Mouse (Mus musculus) heart, embryonic 13.5 days (tissue): ENCODE data around the gene Tmem41b. TPM values are rescaled to one million over a fixed set of nuclear protein-coding genes. Genes with fewer than 3 reads are reported as not detected.
"Not testable (repeated sequence)": the region's sequence is repeated elsewhere in the genome, so short reads cannot be mapped to it uniquely, and the experiment has no call there.

ENCODE experiments used
- ATAC-seq: fragments of 200-750 bp; cut with Nextera tagmentation; 2 replicates; pipeline ENCODE4 v1.8.0; 2017; ENCODE audit warnings: moderate TSS enrichment; ENCODE audit not compliant: insufficient number of reproducible peaks, low FRiP score, low TSS enrichment; ENCODE audit errors: extremely low read depth
- H3K27ac ChIP-seq: fragments of 300-500 bp; sonication (generic); replicated peaks from 2 replicates; pipeline ENCODE4 v1.5.1; 2015; ENCODE audit warnings: moderate library complexity, mild to moderate bottlenecking, inconsistent platforms
- H3K27me3 ChIP-seq: fragments of 300-500 bp; sonication (generic); replicated peaks from 2 replicates; pipeline ENCODE4 v1.6.1; 2015; ENCODE audit warnings: mild to moderate bottlenecking, inconsistent platforms
- H3K36me3 ChIP-seq: fragments of 300-500 bp; sonication (generic); 2 replicates; pipeline ENCODE4 v1.6.1; 2015; ENCODE audit warnings: mild to moderate bottlenecking, inconsistent platforms
- H3K4me1 ChIP-seq: fragments of 300-500 bp; sonication (generic); 2 replicates; pipeline ENCODE4 v1.6.1; 2015; ENCODE audit warnings: inconsistent platforms
- H3K4me2 ChIP-seq: fragments of 300-500 bp; sonication (generic); 2 replicates; pipeline ENCODE4 v1.6.1; 2015; ENCODE audit warnings: inconsistent platforms, mild to moderate bottlenecking, moderate library complexity
- H3K4me3 ChIP-seq: fragments of 300-500 bp; sonication (generic); 2 replicates; pipeline ENCODE4 v1.5.1; 2015; ENCODE audit warnings: moderate library complexity, mild to moderate bottlenecking, inconsistent platforms
- H3K9ac ChIP-seq: fragments of 300-500 bp; sonication (generic); 2 replicates; pipeline ENCODE4 v1.6.1; 2015; ENCODE audit warnings: inconsistent platforms, mild to moderate bottlenecking, moderate library complexity
- H3K9me3 ChIP-seq: fragments of 300-500 bp; sonication (generic); 2 replicates; pipeline ENCODE4 v1.6.1; 2016; ENCODE audit warnings: inconsistent platforms
- WGBS: fragments of 180-500 bp; shearing (Covaris S2); methylation state at CpG from one replicate; pipeline ENCODE4 v1.1.7; 2015; ENCODE audit warnings: mixed read lengths; 5-methylcytosine and 5-hydroxymethylcytosine counted together
- polyA plus RNA-seq: library from polyadenylated mRNA; unstranded; fragments of >200 nt; fragmentation: Nextera tagmentation; extraction: Ambion mirVana; gene quantifications from 2 replicates; pipeline ENCODE4 v1.2.1, GENCODE M21; 2015

The Tmem41b gene
- 42.6 and 47.7 TPM in 2 replicates for polyA plus RNA-seq

DNA sequence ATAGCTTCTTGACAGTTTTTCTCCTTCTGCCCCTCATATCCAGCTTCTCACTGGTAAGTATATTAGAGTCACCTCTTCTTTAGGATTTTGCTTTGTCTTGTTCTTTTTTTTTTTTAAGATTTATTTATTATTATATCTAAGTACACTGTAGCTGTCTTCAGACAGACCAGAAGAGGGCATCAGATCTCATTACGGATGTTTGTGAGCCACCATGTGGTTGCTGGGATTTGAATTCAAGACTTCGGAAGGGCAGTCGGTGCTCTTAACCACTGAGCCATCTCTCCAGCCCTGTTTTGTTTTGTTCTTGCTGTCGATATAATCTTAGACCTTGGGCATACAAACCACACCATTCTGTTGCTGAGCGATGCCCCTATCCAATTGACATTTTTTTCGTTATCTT lies at the start of gene Tmem41b:
Tmem41b (minus strand) TSS at position 155 of the 400 bp plus-strand sequence.
- H3K27ac ChIP-seq: peak within 1 kb of the TSS; percentile 90
- H3K4me1 ChIP-seq: peaks cover 16% of the 10 kb centered on the region
- WGBS: 38% methylated on average over 6 of the region's 6 CpGs
- H3K4me3 ChIP-seq: peak within 1 kb of the TSS; percentile 64
- H3K4me2 ChIP-seq: peak within 1 kb of the TSS; percentile 72
- H3K9me3 ChIP-seq, ATAC-seq, H3K27me3 ChIP-seq: not testable (repeated sequence)
- peak within 1 kb of the TSS; percentile 84 for H3K9ac ChIP-seq
- H3K36me3 ChIP-seq: peaks cover 22% of the 10 kb centered on the region

DNA sequence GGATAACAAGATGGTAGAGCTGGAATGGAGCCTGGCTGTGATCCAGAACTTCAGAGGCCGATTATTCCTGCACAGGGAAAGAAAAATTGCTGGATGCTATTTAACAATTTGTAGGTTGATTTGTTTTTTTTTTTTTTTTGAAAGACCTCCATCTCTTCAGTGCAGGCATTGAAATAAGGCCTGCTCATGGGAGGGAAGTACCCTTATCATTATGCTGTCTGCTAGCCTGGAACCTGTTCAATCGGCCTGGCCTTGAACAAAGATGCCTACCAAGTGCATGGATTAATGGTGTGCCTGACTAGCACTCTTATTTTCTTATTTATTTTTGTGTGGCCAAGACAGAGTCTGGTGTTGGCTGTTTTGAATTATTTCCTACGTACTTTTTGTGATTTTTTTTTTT lies 43.6 kb upstream of the Tmem41b start:
- peaks cover 6% of the 10 kb centered on the region for H3K4me1 ChIP-seq
- H3K27me3 ChIP-seq: no peaks in the 10 kb centered on the region
- no peak overlapping the region for H3K27ac ChIP-seq
- 75% methylated on average over 3 of the region's 3 CpGs for WGBS
- no peak overlapping the region for H3K9ac ChIP-seq
- H3K4me2 ChIP-seq: no peak overlapping the region
- peaks cover 72% of the 10 kb centered on the region for H3K36me3 ChIP-seq
- H3K4me3 ChIP-seq: no peak overlapping the region
- no peak for ATAC-seq
- no peaks in the 10 kb centered on the region for H3K9me3 ChIP-seq

DNA sequence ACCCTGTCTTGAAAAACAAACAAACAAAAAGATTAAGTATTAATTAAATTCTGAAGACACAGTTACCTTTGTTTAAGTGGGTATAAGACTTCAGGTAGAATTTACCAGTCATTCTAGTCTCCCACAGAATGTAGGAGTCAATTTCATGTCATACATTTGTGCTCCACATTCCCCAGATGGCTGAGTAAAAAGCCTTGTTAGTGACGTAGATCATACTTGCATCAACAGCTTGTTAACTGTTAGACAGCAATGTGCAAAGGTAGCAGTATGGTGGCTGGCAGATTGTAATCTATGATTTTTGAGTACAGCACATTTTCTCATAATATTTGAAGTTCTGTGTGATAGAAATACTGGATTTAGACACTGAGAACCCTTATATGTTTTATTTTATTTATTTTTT lies 42.1 kb upstream of the Tmem41b start:
- Histone ChIP-seq H3K9me3 (no peaks in the 10 kb centered on the region; the same call in 1 of the 2 replicates), H3K4me3 (no peak overlapping the region), H3K27me3 (no peaks in the 10 kb centered on the region), H3K4me2 (no peak overlapping the region), H3K27ac (no peak overlapping the region), H3K36me3 (peaks cover 69% of the 10 kb centered on the region), H3K9ac (no peak overlapping the region), H3K4me1 (no peaks in the 10 kb centered on the region)
- ATAC-seq: no peak
- WGBS: 70% methylated on average over 1 of the region's 1 CpGs

DNA sequence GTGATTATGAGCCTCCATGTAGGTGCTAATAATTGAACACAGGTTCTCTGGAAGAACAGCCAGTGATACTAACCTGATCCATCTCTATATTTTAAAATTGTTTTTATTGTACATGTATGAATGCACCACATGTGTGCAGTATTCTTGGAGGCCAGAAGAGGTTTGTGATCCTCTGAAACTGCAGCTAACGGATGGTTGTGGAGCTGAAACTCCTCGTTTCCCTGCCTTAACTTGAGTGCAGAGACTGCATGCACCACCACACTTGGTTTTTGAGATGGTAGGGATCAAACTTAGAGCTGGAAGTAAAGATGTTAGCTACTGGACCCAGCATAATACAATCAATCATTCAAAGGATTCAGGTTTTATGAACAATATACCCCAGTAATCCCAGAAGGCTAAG lies 39.9 kb upstream of the Tmem41b start:
- H3K9me3 ChIP-seq: no peaks in the 10 kb centered on the region; the same call in 1 of the 2 replicates
- H3K36me3 ChIP-seq: peaks cover 46% of the 10 kb centered on the region
- no peak for ATAC-seq
- H3K4me2 ChIP-seq: no peak overlapping the region
- H3K4me3 ChIP-seq: no peak overlapping the region
- no peak overlapping the region for H3K9ac ChIP-seq
- no peaks in the 10 kb centered on the region for H3K27me3 ChIP-seq
- no peak overlapping the region for H3K27ac ChIP-seq
- peaks cover 1% of the 10 kb centered on the region; the same call in 1 of the 2 replicates for H3K4me1 ChIP-seq
- WGBS: 73% methylated on average over 2 of the region's 2 CpGs

DNA sequence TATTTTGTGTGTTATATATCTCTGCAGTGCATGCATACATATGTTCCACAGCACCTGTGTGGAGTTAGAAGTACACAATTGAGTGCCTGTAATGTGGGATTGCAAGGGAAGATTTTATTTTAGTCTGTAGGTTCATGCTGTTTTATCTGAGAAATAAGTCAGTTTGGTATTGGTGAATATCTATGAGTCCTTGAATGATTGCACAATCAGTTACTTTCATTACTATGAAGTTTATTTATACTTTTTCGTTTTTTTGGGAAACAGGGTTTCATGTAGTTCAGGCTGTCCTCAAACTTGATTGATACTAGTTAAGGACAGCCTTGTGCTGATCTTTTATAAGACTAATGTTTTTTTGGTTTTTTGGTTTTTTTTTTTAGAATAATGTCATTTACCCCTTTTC lies 36.8 kb upstream of the Tmem41b start:
- Histone ChIP-seq H3K9me3 (no peaks in the 10 kb centered on the region; the same call in 1 of the 2 replicates), H3K4me3 (no peak overlapping the region), H3K36me3 (peaks cover 24% of the 10 kb centered on the region), H3K4me2 (no peak overlapping the region), H3K9ac (no peak overlapping the region), H3K4me1 (peaks cover 20% of the 10 kb centered on the region), H3K27me3 (no peaks in the 10 kb centered on the region), H3K27ac (no peak overlapping the region)
- ATAC-seq: no peak
- 85% methylated on average over 1 of the region's 1 CpGs for WGBS

DNA sequence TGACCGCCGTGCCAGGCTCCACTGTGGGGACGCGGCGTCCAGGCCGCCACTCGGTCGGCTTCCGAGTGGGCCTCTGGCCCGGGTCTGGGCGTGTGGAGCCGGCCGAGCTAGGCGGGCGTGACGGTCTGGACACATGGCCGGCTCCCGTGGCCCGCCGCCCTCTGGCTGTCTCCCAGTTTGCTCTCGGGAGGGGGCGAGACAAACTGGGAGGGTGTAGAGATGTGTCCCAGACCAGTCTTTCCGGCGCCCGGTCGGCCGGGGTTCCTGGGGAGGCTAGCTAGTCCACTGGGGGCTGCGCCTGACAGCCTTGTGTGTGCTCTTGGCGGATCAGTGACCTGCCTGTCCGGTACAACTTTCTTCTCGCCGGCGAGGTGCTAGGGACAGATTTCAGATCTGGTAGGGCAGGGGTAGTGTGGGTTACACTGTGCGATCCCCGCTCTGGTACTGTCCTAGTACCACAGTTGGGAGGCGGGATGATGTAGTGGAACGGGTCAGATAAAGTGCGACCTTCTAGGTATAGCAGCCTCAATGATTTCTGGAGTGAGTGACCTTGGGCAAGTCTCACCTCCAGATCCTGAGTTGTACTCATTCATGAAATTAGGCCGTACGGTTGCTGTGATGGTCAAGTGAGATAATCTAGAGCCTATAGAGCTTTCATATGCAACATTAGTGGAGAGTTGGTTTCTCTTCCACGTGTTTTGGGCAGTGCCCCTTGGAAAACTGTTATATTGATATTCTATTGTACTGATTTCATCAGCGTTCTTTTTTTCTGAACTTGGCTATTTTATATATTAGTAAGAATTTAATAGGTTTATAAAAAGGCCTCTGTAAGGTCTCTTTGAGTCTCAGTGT lies 32.1 kb upstream of the Tmem41b start:
- WGBS: under 1% methylated on average over 42 of the region's 42 CpGs

DNA sequence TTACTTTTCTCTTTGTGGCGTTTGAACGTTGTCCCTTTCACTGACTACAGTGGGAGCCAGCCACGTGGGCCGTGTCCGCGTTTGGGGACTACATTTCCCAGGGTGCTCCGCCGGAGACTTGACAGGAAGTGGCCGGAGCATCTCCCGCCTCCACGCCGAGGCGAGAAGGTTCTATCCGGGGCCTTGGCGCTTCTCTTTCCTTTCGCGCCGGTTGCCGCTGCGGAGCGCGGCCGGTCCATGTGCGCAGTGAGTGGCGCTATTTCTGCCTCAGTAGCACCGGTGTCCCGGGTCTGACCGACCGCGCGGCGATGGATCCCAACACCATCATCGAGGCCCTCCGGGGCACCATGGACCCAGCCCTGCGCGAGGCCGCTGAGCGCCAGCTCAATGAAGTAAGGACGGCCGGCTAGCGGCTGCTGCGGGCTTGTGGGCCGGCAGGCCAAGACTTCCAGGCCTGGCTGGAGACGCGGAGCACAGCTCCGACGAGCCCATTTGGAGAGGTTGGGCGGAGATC lies 31.4 kb upstream of the Tmem41b start, which contains the start of gene Ipo7:
Ipo7 (plus strand) TSS at position 158 of the 514 bp plus-strand sequence.
- Histone ChIP-seq H3K4me1 (peaks cover 20% of the 10 kb centered on the region), H3K4me3 (peak within 1 kb of the TSS; percentile 98), H3K27ac (peak within 1 kb of the TSS; percentile 95), H3K4me2 (peak within 1 kb of the TSS; percentile 84), H3K9ac (peak within 1 kb of the TSS; percentile 98), H3K9me3 (no peaks in the 10 kb centered on the region), H3K27me3 (no peaks in the 10 kb centered on the region), H3K36me3 (no peaks in the 10 kb centered on the region)
- ATAC-seq: peak; percentile 88
- WGBS: under 1% methylated on average over 48 of the region's 48 CpGs

More for the DNA sequence above, 32.1 kb upstream of the Tmem41b start:
- Histone ChIP-seq H3K9ac (peak overlapping the region; percentile 98), H3K36me3 (0 out of 2 replicates have a peak, but pooled peaks cover under 1% of the 10 kb centered on the region), H3K9me3 (no peaks in the 10 kb centered on the region), H3K4me1 (peaks cover 20% of the 10 kb centered on the region), H3K4me2 (peak overlapping the region; percentile 84), H3K27me3 (no peaks in the 10 kb centered on the region), H3K27ac (peak overlapping the region; percentile 95), H3K4me3 (peak overlapping the region; percentile 98)
- peak; percentile 56 for ATAC-seq

DNA sequence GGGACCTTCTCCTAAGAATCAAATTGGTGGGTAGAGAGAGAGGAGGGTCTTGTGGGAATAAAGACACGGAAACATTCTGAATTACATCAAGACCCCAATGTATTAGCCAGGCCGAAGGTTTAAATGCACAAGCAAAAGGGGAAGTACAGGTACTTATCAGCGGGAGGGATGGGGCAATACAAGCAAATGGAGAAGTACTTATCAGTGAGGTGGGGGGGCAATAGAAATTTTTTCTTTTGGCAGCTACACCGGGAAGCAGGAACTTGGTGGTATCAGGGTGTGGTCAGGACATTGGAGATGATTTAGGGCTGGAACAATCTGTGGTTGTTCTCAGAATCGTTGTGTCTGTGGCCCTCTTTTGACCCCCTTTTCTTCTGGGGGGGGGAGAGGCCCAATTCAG lies 27.5 kb upstream of the Tmem41b start:
- Histone ChIP-seq H3K27ac (no peak overlapping the region), H3K4me1 (0 out of 2 replicates have a peak, but pooled peaks cover 3% of the 10 kb centered on the region), H3K27me3 (no peaks in the 10 kb centered on the region), H3K4me2 (no peak overlapping the region), H3K36me3 (no peaks in the 10 kb centered on the region), H3K9ac (no peak overlapping the region), H3K4me3 (no peak overlapping the region), H3K9me3 (no peaks in the 10 kb centered on the region)
- WGBS: 67% methylated on average over 5 of the region's 5 CpGs
- ATAC-seq: no peak

DNA sequence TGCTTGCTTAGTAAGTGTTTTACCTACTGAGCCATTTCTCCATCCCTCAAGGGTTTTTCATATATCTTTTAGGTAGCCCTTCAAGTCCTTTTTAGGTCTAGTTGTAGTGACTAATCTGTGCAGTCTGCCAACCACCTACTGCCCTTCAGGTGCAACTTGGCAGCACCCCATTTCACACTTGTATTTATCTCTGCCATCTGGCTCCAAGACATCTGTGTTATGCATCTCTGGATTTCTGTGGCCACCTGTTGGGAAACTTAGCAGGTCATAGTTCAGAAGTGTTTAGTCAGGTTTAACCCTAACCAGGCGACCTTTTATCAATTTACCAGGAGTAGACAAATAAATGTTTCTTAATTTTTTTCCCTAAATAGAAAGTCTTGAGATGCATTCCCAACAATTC lies 24.7 kb upstream of the Tmem41b start:
- no peak for ATAC-seq

DNA sequence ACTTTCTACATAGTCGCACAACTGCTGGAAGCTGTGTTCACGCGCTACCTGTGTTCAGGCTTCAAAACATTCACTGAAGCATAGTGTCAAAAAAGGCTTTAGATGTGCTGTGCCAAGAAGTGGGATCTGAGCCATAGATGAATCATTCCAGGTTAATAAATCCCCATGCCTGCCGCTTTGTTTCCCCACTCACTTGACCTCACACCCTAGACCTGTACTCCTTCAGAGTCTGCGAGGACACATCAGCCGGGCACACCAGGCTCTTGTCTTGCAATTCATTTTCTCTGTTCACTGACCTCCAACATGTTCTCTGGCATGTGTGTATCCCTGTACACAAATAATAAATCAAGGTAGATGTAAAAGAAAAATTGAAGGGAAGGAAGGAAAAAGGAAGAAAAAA lies 22.4 kb upstream of the Tmem41b start:
- Histone ChIP-seq H3K9me3 (no peaks in the 10 kb centered on the region), H3K36me3 (no peaks in the 10 kb centered on the region), H3K27me3 (no peaks in the 10 kb centered on the region), H3K4me3 (no peak overlapping the region), H3K4me2 (no peak overlapping the region), H3K27ac (no peak overlapping the region), H3K9ac (no peak overlapping the region), H3K4me1 (no peaks in the 10 kb centered on the region)
- 81% methylated on average over 6 of the region's 6 CpGs for WGBS
- ATAC-seq: no peak

More for the DNA sequence above, 24.7 kb upstream of the Tmem41b start:
- WGBS: 39% methylated on average over 1 of the region's 1 CpGs
- H3K4me2 ChIP-seq: no peak overlapping the region
- H3K36me3 ChIP-seq: no peaks in the 10 kb centered on the region
- H3K4me1 ChIP-seq: no peaks in the 10 kb centered on the region
- H3K9me3 ChIP-seq: no peaks in the 10 kb centered on the region
- no peak overlapping the region for H3K9ac ChIP-seq
- H3K27ac ChIP-seq: no peak overlapping the region
- H3K4me3 ChIP-seq: no peak overlapping the region
- H3K27me3 ChIP-seq: no peaks in the 10 kb centered on the region

DNA sequence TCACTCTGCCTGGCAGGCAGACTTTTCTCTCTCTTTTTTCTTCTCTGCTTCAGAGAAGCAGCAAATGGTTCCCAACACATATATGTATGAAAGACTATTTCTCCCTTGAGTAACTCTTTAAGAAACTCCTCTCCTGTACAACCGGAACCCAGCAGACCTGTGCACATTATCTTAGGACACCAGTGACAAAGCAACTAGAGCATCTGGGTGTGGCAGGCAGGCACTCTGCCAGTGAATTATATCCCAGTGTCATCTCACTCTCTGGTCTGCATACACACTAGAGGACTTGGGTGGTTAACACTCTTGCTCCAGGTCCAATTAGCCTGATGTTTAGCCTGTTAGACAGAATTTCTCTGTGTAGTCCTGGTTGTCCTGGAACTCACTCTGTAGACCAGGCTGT lies 21.8 kb upstream of the Tmem41b start:
- 72% methylated on average over 1 of the region's 1 CpGs for WGBS

More for the DNA sequence above, 21.8 kb upstream of the Tmem41b start:
- Histone ChIP-seq H3K4me1 (no peaks in the 10 kb centered on the region), H3K4me2 (no peak overlapping the region), H3K4me3 (no peak overlapping the region), H3K27me3 (no peaks in the 10 kb centered on the region), H3K9ac (no peak overlapping the region), H3K9me3 (no peaks in the 10 kb centered on the region), H3K36me3 (no peaks in the 10 kb centered on the region), H3K27ac (no peak overlapping the region)
- no peak for ATAC-seq
